Mouse (Mus musculus) gastrocnemius, postnatal 10 days (tissue): ENCODE data around the gene Vps54. TPM values are rescaled to one million over a fixed set of nuclear protein-coding genes. Genes with fewer than 3 reads are reported as not detected.
"Not testable (repeated sequence)": the region's sequence is repeated elsewhere in the genome, so short reads cannot be mapped to it uniquely, and the experiment has no call there.

Source experiments
- DNase-seq: peaks from one replicate; pipeline ENCODE4 v3.0.0; 2021; ENCODE audit warnings: mixed read lengths
- total RNA-seq, 2 experiments: library from RNA; stranded (reverse); gene quantifications; 2 replicates each; pipeline ENCODE4 v1.2.3; 2021

Gene Vps54
- total RNA-seq, 2 experiments from 2014 or later = 18.8 to 23.4 TPM

DNA sequence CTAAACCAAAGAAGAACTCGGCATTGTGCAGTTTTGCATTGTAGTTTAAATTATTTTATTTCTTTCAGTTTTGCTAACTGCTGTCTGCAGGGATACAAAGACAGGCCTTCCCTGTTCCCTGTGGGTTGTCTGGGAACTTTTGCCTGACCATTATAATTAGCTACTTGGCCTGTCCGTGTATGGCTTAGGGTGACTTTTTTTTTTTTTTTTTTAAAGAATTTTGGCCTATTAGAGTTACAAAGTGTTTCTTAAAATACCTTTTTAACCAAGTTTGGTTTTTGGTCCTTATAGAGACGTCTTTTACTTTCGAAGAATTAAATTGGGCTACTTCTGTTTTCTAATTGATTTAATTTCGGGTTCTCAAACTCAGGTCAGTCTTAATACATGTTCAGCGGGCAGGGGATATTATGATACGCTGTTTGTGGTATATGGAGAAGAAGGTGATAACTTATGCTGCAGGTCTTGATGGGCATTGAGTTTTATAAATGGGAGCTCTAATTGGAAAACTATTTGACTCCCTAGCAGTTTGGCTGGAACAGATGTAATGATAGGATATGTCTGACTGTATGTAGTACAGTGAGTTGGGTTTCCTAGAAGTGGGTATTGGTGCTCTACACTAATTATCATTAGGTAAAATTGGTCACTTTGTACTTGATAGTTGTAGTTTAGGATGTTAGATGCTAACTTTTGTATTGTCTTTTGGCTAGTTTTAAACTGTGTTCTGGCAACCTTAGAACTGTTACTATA, 855 bp downstream of the Vps54 start:
- no peak for DNase-seq

DNA sequence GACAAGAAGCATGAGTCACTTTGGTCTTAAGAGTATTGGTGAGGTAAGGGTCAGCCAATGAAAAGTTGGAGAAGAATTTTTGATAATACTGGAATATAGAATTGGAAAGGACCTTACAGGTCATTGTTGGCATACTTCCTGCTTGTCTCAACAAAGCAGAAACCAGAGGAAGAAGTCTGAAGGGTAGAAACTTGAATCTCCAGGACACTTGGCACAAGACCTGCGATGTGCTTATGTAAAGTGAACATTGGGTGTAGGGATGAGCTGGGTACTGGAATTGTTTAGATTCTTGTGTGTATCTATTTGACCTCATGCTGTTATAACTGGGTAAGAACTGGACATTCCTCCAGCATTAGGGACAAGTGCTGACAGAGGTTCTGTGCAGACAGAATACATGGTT, 2.3 kb downstream of the Vps54 start:
- no peak for DNase-seq

DNA sequence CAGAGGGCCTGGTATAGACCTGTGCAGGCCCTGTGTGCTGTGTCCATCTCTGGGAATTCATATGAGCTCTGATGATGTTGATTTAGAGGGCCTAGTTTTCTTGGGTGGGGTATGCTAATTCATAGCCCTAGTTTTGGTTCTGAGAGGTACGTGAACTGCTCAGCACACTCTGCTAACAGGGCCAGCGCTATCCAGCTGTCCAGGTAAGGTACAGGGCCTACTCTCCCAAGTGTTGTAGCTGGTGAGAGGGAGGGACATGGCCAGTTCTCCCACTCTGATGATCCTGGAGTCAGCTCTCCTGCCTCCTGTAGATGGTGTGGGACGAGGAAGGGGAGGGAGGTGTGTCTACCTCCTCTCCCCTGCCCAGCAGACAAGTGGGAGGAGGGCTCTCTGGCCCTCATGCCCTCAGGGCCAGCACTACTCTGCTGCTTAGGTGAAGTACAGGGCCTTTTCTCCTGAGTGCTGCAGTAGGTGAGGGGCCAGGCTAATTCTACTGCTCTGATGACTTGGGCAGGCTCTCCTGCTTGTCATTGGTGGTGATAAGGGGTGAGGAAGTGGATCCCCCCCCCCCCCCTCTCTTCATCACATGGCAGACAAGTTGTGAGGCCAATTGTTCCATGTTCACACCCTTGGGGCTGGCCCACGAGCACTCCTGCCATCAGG, 8.3 kb downstream of the Vps54 start:
- DNase-seq = no peak

DNA sequence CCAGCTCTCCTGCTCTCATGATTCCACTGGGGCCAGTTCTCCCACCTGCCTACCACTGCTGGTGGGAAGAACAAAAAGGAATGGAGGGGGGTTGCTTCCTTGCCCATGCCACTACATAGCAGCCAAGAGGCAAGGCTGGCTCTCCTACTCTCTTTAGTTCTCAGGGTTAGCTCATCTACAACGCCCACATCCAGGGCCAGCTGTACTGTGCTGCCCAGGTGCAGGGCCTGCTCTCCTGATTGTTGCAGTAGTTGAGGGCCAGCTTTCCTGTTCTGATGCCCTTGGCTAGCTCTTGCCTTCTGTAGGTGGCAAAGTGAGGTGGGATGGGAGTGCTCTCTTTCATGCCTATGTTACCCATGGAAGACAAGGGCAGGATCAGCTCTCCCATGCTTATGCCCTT, 8.9 kb downstream of the Vps54 start:
- no peak for DNase-seq

DNA sequence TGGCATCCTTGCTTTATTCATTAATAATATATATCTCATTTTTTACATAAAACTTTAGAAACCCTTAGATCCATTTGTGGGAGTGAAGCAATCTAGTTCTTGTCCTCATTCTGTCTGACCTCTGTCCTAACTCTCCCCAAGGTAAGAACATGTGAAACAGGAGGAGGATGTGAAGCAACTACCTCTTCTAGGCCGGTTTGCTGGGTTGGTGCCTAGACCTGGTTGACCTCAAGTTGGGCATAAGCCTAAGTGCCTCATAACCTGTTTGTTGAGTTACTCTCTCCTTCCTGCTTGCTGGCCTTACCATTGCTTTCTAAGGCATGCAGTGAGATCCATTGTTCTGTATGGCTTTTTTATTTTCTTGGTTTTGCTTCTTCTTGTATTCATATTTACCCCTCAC, 11.3 kb downstream of the Vps54 start:
- DNase-seq = no peak

DNA sequence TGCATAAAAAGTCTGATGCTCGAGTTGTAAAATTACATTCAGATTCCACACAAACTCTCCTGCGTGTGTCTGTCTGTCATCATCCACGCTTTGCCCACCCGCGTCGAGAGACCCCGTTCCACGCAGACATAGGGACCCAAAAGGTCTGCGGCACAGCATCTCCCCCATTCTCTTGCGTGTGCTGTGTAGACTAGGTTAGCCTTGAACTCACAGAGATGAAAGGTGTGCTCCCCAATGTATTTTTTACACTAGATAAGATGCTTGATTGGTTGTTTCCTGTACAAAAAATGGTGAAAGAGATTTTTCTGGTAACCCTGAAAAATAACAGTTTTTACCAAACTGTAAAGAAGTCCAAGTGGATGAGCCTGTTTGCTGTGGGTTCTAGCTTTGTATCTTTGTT, 19.5 kb downstream of the Vps54 start:
- DNase-seq = not testable (repeated sequence)

DNA sequence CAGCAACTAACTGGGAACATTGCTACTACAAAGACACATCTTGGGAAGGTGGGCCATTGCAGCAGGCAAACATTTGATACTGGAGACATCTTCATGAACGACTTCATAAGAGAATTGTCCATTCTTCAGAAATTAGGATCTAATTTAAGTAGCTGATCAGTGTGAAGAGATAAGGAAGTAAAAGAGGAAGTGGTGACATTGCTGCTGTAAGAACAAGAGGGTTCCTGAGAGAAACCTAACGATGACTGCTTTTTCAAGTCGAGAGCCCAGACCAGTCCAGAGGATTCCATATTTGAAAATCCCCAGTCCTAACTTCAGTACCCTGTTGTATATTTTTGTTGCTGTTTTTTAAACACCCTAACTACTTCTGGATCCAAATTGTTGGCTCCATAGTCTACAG, 26.3 kb downstream of the Vps54 start:
- no peak for DNase-seq

DNA sequence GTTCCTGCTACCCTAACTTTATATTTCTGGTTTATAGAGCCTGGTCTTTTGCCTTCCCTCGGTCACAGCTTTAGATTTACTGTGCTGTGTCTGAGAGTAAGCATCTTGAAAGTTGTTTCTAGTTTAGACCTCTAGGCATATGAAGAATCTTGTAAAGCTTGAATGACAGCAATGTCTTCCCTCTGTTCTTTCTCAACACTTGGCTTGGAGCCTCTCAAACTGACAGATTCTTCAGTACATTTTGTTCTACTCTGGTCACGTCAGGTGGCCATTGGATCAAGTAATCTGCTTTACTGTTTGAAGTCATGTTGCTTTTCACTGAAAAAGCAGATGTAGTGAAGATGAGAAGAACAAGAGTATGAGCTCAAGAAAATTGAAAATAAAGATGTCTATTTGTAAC, 37.1 kb downstream of the Vps54 start:
- no peak for DNase-seq

DNA sequence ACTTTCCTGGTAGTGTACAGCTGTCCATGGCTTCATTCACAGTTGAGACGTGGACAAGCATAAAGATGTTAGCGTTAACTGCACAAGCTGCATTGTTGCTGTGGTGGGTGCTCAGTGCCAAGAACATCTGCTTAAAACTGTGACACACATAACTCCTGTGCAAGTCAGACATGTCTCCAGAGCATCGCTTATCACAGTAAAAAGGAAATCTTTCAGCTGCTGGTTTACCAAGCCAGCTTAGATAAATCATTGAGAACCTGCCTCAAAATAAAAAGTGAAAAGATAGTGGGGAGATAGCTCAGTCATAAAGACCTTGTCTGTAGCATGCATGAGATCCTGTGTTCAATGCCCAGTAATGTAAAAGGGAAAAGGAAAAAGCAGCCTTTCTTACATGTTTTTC, 47.3 kb downstream of the Vps54 start:
- DNase-seq = no peak

DNA sequence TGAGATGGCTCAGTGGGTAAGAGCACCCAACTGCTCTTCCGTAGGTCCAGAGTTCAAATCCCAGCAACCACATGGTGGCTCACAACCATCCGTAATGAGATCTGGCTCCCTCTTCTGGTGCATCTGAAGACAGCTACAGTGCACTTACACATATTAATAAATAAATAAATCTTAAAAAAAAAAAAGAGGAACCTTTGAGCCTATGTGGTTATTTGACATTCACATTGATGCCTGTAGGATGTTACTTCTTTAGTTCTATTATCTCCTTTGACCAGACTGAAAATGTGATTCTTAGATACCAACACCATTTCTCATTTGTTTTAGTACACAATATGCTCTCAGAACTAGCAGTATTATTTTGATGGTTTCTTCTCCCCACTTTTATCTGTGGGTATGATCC, 49.1 kb downstream of the Vps54 start:
- DNase-seq = not testable (repeated sequence)

DNA sequence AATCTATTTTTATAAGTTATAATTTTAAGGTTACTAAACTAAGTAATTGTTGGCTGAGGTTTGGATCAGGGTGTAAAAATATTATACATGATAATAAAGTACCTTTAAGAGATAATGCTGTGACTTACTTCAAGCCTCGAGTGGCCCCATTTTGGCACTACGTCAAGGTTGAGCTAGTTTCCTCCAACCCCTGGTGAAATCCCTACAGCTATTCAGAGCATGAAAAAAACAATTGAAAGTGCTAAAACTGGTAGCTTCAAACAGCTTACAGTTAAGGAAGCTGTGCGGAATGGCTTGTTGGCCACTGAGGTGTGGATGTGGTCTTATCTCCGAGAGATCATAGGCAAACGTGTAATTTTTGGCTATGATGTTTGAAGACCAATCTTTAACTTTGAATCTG, 56.4 kb downstream of the Vps54 start:
- no peak for DNase-seq

DNA sequence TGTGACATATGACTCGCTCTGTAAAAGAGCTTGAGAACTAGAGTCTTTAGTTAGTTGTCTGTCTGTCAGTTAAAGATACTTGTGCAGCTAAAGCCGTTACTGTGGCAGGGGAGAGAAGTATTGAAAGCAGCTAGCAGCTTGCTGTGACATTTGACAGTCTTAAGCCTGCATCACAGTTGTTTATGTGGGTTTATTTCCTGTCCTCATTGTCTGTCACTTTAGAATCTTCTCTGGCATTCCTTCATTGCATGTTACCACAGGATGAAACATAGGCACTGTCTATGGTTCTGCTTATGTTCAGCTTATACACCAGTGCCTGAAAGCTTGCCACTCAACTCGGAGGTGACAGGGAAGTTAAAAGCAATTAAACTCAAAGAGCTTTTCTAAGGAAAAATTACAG, 64.5 kb downstream of the Vps54 start:
- DNase-seq = no peak

DNA sequence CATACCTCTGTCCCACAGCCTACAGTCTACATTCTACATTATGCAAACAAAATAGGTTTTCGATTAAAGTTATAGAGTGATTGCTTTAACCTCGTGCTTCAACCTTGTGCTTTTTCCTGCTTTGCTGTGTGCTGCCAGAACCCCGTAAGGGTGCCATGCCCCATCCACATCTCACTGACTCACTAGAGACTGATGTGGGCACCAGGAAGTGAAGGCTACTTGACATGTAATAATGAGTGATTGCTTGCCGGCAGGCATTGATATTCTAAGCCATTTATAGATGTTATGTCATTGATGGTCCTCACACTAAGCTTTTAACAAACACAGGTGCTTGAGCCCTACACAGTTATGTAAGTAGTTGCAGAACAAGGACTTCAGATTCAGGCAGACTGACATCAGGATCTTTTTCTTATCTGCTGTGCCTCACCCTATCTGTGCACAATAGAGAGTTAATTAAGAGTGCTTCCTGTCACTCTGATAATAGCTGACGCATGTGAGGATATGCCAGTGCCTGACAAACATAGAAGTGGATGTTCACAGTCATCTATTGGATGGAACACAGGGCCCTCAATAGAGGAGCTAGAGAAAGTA, 68.1 kb downstream of the Vps54 start:
- no peak for DNase-seq

DNA sequence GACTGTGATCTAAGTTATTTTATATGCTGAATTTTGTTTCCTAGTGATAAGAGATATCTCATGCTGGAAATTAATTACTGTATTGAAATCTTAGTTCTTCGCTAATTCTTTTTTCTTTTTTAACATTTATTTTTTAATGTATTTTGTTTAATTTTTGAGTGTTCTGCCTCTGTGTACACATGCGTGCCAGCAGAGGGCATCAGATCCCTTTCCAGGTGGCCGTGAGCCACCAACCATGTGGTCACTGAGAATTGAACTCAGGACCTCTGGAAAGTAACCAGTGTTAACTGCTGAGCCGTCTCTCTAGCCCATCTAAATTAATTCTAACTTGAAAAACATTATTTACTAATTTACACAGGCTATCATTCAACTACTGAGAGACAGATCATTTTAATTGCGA, 69.0 kb downstream of the Vps54 start:
- DNase-seq = no peak

DNA sequence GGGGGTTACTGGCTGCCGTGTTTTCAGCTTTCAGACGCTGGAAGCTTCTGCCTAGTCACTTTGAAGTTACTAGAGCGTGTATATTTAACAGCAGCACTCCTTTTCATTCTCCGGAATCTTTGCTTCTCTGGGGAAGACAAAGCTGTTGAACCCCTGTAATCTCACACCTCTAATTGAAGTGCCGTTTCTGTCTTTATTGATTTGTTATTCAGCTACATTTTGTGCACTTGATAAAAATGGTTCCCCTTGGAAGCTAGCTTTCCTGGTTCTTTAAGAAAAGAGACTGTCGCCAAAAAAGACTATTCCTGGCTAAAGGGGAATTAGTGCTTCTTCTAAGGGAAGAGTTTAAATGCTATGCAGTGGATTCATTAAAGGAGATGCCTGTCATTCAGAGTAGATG, 70.4 kb downstream of the Vps54 start:
- no peak for DNase-seq

DNA sequence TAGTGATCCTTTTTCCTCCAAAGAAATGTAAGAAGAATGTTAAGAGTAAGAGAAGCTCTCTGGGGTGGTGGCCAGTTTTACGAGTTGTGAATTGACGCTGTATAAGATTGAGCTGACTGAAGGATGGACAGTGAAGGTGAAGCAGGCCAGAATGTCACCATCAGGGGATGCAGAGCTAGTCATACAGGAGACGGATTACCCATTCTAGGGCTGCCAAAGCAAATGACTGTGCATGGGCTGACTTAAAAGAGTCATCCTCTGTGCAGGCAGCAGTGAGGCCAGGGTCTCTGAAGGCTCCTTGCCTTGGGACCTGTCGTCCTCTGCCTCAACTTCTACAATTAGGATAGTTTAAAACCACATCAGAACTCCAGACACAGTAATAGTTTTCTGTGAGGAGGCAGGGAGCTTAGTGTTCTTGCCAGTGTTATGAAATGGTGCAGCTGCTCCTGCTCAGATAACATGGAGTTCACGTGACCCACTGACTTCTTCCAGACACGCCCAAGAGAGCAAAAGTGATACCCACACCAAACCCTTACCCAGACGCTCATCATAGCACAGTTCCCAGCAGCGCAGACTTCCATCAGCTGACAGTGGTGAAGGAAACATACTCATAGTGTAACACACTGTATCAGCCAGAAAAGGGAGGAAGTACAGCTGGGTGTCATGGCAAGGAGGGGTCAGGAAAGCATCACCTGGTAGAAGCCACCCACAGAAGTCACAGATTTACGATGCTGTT, 75.0 kb downstream of the Vps54 start:
- peak; percentile 17 for DNase-seq

DNA sequence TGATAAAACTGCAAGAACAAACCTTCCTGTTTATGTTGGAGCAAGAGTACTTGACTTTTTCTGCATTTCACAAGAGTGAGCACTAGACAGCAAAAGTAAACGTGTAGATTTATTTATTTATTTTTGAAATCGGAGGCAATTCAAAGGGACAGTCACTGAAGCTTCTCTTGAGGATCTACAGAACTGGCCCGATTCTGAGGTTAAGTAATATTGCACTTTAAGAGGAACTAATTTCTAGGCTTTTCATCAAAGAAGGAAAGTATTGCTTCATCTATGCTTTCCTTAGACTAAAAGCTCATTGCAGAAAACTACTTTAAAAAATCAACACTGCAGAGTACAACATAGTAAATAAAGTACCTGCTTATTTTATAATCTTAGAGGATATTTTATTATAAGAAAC, 82.5 kb downstream of the Vps54 start:
- DNase-seq = no peak

DNA sequence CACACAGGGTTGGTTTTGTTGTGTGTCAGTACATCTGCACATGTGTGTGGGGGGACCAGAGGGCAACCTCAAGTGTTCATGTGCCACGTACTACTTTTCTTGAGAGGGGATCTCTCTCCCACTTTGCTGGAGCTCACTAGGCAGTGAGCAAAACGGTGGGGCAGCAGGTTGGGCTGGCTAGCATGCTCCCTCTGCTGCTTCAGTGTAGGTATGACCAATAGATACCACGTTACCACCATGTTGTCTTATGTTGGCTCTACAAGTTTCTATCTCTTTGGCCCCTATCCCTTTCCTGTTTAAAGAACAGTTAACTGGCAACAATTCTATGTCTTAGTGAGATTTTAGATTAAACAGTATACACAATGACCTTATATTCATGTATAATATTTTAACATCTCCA, 83.3 kb downstream of the Vps54 start:
- no peak for DNase-seq

DNA sequence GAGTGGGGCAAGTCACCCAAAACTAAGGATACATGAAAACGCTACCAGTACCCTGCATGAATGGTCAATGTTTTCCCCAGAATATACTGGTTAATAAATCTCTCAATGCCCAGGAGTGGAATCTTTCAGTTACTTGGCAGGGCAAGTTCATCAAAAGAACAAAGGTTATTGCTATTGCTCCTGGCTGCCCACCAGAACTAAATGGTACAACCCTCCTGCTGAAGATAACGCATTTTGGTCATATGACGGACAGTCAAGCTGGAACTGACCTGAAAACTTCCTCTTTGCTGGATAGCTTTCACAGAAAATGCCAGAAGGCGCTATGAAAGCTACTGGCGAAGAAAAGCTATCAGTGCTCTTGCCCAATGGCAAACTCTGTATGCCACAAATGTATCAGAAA, 86.7 kb downstream of the Vps54 start:
- DNase-seq = no peak

DNA sequence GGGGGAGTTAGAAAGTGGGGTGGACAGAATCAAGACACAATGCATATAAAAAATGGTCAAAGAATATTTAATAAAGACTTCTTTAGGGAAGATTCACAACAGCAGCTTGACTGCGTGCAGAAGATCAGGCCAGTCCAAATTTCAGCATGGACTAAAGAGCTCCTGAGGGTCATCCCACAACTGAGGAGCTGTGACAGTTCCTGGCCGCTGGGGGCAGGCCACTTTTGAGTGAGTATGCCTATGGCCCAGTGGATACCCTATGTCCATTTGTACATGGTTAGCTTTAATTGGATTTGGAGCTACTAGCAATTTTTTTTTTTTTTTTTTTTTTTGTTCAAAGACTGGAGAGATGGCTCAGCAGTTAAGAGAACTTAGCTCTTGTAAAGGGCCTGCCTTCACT, 87.7 kb downstream of the Vps54 start:
- no peak for DNase-seq

DNA sequence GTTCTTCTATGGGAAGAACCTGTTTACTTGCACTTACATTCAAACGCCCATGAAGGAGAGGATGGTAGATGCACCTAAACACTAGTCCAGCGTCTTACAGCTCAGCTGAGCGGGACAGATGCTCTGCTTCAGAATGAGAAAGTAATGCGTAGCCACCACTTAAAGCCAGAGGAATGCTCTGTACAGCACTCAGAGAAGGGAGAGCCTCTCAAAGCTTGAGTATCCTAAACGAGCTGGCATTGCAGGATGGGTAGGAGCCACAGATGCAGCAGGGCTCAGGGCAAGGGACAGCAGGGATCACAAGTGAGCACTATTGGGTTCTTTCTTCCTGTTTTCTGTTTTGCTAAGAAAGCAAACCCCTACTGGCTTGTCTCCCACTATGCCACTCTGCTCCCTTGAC, 88.4 kb downstream of the Vps54 start:
- DNase-seq = no peak

DNA sequence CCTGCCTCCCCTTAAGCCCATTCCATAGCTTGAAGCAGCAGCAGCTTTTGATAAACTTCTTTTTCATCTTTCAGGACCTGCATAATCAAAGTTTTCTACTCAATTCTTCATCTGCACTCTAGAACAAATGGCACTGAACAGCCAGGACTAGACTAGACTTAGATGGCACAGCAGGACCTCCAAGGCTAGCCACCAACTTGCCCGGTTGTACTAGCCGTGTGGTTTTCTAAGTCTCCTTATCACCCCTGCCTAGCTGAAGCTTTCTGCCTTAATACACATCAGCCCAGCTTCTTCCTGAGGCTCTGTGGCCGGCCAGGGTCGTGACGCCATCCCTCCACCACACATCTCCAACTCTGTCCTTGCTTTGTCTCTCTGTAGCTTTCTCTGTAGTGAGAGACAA, 89.1 kb downstream of the Vps54 start:
- DNase-seq = no peak

DNA sequence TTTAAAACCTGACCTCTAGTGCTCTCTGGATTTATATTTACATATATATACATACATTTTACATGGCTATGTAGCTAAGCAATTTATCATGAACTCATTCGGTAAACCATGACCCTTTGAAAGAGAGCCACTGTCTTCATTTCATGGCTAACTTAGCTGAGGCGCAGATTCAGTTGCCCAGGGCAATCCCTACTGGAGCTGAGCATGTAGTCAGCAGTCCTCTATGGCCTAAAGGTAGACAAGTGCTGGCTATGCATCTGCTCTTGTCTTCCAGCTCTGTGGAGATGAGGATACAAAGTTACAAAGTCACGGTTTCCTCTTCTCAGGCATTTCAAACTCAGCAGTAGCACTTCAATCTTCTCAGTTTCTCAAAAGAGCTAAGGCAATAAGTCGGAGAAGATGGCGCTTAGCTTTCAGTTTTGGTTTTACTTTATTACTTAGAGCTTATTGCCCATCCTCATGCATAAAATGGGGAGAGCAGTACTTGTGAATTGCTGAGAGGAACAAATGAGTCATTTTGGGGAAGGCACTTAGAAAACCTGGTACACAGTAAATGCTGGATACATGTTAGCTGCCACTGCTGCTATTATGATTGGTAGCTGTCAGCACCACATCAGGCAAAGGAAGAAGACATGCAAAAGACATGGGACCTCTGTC, 93.7 kb downstream of the Vps54 start:
- no peak for DNase-seq
